Mouse (Mus musculus): ENCODE results near the gene Dpf3.

GRCm38 (mm10) chr12:83524329-83524728, 36.8 kb upstream of the Dpf3 start:
- TF ChIP-seq GATA1 (IDR thresholded peaks at IDR 0.05; ENCODE audit: low read length): no peak
- no peak for TF ChIP-seq TAL1 (IDR thresholded peaks at IDR 0.05; ENCODE audit: low read length)

All from erythroblast, embryonic 14.5 days (primary cell).